Mouse (Mus musculus) erythroblast, embryonic 14.5 days (primary cell): Measurements from ENCODE around the gene Aftph.

Experiments used
- GATA1 ChIP-seq: IDR thresholded peaks from 2 replicates; pipeline ENCODE4 v1.6.1; 2012; ENCODE audit warnings: low read length, inconsistent platforms, mixed read lengths
- TAL1 ChIP-seq: IDR thresholded peaks from 3 replicates; pipeline ENCODE4 v1.6.1; 2012; ENCODE audit warnings: low read length, inconsistent platforms, mixed read lengths

DNA sequence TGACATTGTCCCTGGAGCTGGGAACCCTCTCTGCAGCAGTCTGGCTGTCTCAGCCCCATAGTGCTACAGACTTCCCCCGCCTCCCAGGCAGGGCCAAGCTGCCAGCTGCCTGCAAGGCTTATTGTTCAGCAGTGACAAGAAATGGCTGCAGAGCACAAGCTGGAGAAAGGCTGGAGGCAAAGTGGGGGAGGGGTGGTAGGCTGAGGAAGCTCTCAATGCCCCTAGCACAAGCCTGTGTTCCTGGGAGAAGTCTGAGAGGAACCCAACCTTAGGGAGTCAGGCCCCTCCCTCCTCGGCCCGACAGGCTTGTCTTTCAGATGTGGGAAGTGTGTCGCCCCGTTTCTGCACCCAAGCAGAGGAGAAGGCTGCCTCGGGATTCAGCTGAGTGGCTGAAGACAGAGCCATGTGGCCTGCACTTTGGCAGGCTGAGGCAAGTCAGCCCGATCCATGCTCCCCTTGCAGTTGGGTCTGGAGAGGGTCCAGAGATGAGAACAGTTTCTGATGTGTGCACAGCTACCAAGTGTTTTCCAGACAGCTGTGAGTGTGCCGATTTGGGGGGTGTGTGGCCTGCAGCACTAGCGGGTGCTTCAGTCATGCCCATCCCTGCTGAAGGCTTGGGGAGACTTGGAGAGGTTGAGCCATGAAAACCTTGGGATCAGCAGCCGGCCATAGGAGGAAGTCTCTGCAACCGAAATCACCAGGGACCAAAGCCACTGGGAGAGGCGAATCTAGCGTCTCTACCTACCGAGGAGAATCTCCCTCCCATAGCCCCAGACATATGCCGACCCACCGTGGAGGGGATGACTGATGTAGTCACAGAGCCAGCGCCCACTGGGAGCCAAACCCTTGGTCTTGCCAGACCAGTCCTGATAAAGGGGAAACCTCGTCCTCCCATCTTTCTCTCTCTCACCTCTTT is 85.3 kb downstream of the Aftph start:
- TF ChIP-seq TAL1, result no peak
- TF ChIP-seq GATA1, result no peak
